Mouse (Mus musculus): ENCODE measurements around the gene Ppp1r14b. TPM values are rescaled to one million over a fixed set of nuclear protein-coding genes. Genes with fewer than 3 reads are reported as not detected.

The Ppp1r14b gene
- polyA plus RNA-seq, 1 experiment, result 626 TPM

DNA sequence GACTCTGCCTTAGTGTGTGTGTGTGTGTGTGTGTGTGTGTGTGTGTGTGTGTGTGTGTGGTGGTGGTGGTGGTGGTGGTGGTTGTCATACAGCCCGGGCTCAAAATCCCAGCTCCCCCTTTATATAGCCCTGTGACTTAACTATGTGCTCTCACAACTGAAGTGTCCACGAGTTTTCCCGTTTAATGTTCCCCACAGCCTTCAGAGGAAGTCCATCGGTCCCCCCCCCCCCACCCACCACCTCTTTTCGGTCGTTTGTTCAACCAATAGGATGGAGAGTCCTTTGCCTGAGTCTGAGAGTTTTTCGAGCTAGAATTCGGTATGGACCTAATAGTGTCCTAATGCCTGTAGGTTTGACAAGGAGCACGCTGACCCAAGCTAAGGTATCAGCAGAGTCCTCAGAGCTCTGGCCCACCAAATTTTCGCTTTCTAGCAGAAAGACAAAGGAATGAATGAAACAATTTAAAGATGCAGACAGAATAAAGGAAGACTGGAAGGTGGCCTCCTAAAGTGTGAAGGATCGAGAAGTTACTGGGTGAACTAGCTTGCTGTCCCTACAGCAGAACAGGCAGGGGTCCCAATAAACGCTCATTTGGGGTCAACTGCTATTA, 1.1 kb upstream of the Ppp1r14b start:
- Histone ChIP-seq H3K9me3 (no peaks in the 10 kb centered on the region), H3K4me3 (replicated peaks) (peak overlapping the region; percentile 98), H3K4me1 (peaks cover 87% of the 10 kb centered on the region), H3K36me3 (replicated peaks; ENCODE audit: low read length) (peaks cover 21% of the 10 kb centered on the region), H3K27me3 (replicated peaks) (no peaks in the 10 kb centered on the region)
- TF ChIP-seq GATA1 (IDR thresholded peaks at IDR 0.05; ENCODE audit: borderline replicate concordance, low read length), result no peak
- TF ChIP-seq FLI1 (IDR thresholded peaks at IDR 0.05; ENCODE audit: low read length), result no peak

DNA sequence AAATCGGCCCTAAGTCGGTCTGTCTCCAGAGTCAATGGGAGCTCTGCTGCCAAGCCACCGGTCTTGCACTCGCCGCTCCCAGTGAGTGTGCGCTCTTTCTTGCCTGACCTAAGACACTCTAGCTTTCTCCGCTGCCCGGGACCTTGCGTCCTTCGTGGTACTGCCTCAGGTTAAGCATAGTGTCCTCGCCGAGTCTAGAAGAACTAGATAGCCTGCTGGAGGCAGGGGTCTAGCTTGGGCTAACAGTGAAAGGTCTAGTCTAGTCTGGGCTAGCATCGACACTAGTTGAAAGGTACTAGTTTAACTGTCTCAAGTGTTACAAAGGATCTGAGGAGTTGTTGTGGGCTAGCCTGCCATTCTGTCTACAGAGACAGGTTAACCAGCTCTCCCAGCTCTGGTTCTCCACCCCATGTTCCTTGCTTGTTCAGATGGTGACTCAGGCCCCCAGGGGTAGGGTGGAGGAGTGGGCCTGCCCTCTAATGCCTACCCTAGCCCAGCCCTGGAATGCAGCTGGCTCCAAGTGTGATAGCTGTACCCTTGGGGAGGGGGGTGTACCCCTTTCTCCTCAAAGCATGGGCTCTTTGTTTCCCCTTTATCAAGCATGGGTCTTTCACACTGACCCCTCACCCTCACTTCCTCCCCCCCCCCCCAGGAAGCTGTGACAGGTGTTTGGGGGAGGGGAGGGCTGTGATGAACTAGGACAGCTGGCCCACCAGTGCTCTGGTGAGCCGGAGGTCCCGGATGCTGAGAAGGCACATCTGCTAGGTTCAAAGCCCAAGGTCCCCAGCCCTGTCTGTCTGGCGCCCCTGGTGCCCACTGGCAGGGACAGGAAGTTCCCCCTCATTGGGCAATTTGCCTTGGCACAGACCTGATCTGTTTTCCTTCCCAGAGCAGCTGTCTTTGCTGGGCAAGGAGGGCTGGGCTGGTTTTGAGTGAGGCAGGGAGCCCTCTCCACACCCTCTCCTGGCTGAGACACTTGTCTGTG, 1.1 kb downstream of the Ppp1r14b start, which contains the start of gene Plcb3:
Plcb3 (minus strand) TSS at position 934 of the 985 bp plus-strand sequence.
- no peaks in the 10 kb centered on the region for H3K27me3 ChIP-seq (replicated peaks)
- no peaks in the 10 kb centered on the region for H3K9me3 ChIP-seq
- no peak for TF ChIP-seq FLI1 (IDR thresholded peaks at IDR 0.05; ENCODE audit: low read length)
- no peak for TF ChIP-seq GATA1 (IDR thresholded peaks at IDR 0.05; ENCODE audit: borderline replicate concordance, low read length)
- peak within 1 kb of the TSS; percentile 97 for H3K4me3 ChIP-seq (replicated peaks)
- H3K36me3 ChIP-seq (replicated peaks; ENCODE audit: low read length), result peaks cover 21% of the 10 kb centered on the region
- peaks cover 78% of the 10 kb centered on the region for H3K4me1 ChIP-seq

DNA sequence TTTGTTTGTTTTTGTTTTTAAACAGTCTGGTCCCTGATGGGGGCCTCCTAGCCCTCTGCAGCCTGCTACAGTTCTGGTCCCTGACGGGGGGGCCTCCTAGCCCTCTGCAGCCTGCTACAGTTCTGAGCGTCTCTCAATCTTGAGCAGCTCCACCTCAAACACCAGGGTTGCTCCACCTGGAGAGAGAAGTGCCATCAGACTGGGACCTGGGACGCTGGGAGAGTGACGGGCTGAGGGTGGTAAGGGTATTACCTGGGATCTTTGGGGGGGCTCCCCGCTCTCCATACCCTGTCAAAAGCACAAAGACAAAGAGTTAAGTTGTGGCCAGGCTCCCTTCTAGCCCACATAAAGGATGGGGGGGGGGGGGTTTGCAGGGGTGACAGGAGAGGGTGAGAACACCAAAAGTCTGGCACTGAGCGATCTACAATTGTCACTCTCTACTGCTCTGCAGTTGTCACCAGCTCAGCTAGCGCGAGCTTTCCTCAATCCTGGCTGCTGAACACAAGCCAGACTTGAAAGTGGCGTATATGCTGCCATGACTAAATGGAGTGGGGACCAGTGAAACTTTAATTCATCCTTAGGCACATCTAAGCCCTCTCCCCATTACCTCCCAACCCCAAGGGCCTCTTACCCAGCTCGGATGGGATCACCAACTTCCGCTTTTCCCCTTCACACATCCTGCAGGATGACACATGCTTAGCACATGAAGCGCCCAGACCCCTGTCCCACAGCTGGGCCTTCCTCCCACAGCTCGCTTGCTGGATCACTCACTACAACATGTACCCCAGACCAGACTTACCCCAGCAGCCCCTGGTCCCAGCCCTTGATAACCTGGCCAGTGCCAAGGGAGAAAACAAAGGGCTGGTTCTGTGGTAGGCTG, 3.2 kb downstream of the Ppp1r14b start:
- peaks cover 76% of the 10 kb centered on the region for H3K4me1 ChIP-seq
- peak overlapping the region; percentile 99 for H3K4me3 ChIP-seq (replicated peaks)

DNA sequence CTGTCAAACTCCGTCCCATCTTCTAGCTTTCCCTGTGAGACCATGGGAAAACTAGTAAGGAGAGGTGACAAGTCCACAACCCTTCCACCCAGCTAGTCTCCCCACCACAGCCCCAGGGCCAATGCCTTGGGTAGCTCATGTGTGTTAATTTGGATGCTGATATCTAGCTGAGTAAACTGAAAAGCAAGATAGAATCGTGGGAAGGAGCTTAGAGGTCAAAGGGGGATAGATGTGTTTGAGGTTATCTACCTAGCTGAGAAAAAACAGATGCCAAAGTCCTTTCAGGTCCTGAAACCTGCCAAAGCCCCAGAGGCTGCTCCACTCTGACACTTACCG, 3.8 kb downstream of the Ppp1r14b start:
- Histone ChIP-seq H3K9me3 (no peaks in the 10 kb centered on the region), H3K27me3 (replicated peaks) (no peaks in the 10 kb centered on the region), H3K4me3 (replicated peaks) (peak overlapping the region; percentile 99), H3K36me3 (replicated peaks; ENCODE audit: low read length) (peaks cover 34% of the 10 kb centered on the region), H3K4me1 (peaks cover 71% of the 10 kb centered on the region)
- no peak for TF ChIP-seq GATA1 (IDR thresholded peaks at IDR 0.05; ENCODE audit: borderline replicate concordance, low read length)

More for the DNA sequence above, 3.2 kb downstream of the Ppp1r14b start:
- H3K9me3 ChIP-seq, result no peaks in the 10 kb centered on the region
- TF ChIP-seq FLI1 (IDR thresholded peaks at IDR 0.05; ENCODE audit: low read length), result no peak
- no peak for TF ChIP-seq GATA1 (IDR thresholded peaks at IDR 0.05; ENCODE audit: borderline replicate concordance, low read length)
- peaks cover 30% of the 10 kb centered on the region for H3K36me3 ChIP-seq (replicated peaks; ENCODE audit: low read length)
- H3K27me3 ChIP-seq (replicated peaks), result no peaks in the 10 kb centered on the region

- TF ChIP-seq FLI1 (IDR thresholded peaks at IDR 0.05; ENCODE audit: low read length) (no peak), GATA1 (IDR thresholded peaks at IDR 0.05; ENCODE audit: borderline replicate concordance, low read length) (no peak)
Measured at GRCm38 (mm10) chr19:6979001-6979479, 4.3 kb downstream of the Ppp1r14b start.

DNA sequence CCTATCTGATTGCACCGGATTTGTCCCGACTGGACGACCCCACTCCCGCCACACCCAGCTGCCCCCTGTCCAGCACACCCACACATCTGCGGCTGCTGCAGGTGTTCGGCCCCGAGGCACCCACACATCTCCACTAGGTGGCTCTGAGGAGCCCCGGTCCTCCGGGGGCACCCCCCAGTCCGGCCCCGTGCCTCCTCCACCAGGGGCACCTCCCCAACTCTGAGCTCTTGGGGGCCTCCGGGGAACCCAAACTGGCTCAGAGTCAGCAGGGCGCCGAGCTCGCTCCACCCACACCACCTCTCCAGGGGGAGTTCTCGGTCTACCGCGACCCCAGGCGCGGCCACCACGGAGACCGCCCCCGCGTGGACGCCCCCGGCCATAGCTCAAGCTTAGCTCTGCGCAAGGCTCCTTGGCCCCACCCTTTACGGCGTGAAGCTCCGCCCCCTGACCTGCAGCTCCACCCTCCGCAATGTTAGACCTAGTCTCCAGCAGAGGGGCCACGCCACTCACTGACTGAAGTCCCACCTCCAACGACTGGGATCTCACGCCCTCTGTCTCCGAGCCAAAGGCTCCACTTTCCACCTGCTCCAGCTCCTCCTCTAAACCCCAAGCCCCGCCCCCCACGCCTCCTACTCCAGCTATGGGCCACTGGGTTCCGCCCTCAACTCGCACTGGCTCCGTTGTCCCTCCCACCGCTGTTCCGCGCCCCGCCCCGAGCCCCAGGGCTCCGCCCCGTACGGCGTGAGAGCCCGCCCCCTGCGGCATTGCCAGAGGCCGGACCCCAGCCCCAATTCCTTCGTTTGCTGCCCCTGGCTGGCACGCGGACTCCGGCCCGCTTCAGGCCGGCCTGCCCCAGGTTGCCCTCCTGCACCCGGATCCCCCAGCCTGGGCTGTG, 5.0 kb downstream of the Ppp1r14b start:
- Histone ChIP-seq H3K27me3 (replicated peaks) (no peaks in the 10 kb centered on the region), H3K9me3 (no peaks in the 10 kb centered on the region), H3K36me3 (replicated peaks; ENCODE audit: low read length) (peaks cover 43% of the 10 kb centered on the region), H3K4me1 (peaks cover 61% of the 10 kb centered on the region), H3K4me3 (replicated peaks) (peak overlapping the region; percentile 99)
- no peak for TF ChIP-seq FLI1 (IDR thresholded peaks at IDR 0.05; ENCODE audit: low read length)
- no peak for TF ChIP-seq GATA1 (IDR thresholded peaks at IDR 0.05; ENCODE audit: borderline replicate concordance, low read length)

More at GRCm38 (mm10) chr19:6979001-6979479, 4.3 kb downstream of the Ppp1r14b start:
- Histone ChIP-seq H3K36me3 (replicated peaks; ENCODE audit: low read length) (peaks cover 38% of the 10 kb centered on the region), H3K4me1 (peaks cover 66% of the 10 kb centered on the region), H3K4me3 (replicated peaks) (peak overlapping the region; percentile 99), H3K27me3 (replicated peaks) (no peaks in the 10 kb centered on the region), H3K9me3 (no peaks in the 10 kb centered on the region)

DNA sequence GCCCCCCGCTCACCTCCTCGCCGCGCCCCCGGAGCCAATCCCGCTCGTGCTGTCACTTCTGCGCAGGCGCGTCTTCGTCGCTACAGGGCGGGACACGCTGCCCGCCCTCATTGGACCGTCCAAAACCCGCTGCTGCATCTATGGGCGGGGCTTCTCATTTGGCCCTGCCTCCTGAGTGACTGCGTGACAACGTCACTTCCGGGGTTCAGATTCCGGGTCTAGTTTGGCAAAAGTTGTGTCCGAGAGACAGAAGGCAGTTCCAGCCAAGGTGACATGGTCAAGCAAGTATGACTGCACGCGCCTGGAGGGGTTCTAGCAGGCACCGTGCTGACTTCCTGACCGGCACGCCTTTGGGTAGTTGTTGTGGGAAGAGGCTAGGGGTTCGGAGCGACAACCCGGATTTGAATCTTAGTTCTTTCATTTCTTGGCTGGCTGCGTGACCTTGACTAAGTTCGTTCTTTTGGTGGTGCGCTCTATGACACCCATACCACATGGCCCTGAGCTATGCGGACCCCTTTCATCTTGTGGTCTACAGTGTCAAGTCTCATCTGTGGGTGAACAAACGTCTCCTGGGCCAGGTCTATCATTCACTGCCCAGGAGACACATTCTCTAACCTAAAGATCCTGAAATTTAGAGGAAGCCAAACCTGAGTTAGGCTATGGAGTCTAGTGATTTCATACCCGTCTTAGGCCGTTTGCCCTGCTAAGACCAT, 5.8 kb downstream of the Ppp1r14b start, which contains the start of gene Fkbp2:
Fkbp2 (minus strand) TSS at position 121 of the 713 bp plus-strand sequence.
- H3K4me3 ChIP-seq (replicated peaks), result peak within 1 kb of the TSS; percentile 99
- peaks cover 67% of the 10 kb centered on the region for H3K4me1 ChIP-seq
- H3K36me3 ChIP-seq (replicated peaks; ENCODE audit: low read length), result peaks cover 51% of the 10 kb centered on the region
- no peaks in the 10 kb centered on the region for H3K27me3 ChIP-seq (replicated peaks)
- H3K9me3 ChIP-seq, result no peaks in the 10 kb centered on the region
- no peak for TF ChIP-seq GATA1 (IDR thresholded peaks at IDR 0.05; ENCODE audit: borderline replicate concordance, low read length)
- TF ChIP-seq FLI1 (IDR thresholded peaks at IDR 0.05; ENCODE audit: low read length), result no peak; the same call in 1 of the 2 replicates

GRCm38 (mm10) chr19:6981465-6981864, 6.7 kb downstream of the Ppp1r14b start:
- H3K27me3 ChIP-seq (replicated peaks), result no peaks in the 10 kb centered on the region

More at GRCm38 (mm10) chr19:6981465-6981864, 6.7 kb downstream of the Ppp1r14b start:
- peaks cover 57% of the 10 kb centered on the region for H3K36me3 ChIP-seq (replicated peaks; ENCODE audit: low read length)
- H3K9me3 ChIP-seq, result no peaks in the 10 kb centered on the region
- H3K4me3 ChIP-seq (replicated peaks), result peak overlapping the region; percentile 99
- H3K4me1 ChIP-seq, result peaks cover 67% of the 10 kb centered on the region
- TF ChIP-seq FLI1 (IDR thresholded peaks at IDR 0.05; ENCODE audit: low read length) (no peak), GATA1 (IDR thresholded peaks at IDR 0.05; ENCODE audit: borderline replicate concordance, low read length) (no peak)

Measured in megakaryocyte, embryonic 14.5 days (primary cell).